Mouse (Mus musculus): Measurements from ENCODE around the gene Atp6v1g2. TPM values are rescaled to one million over a fixed set of nuclear protein-coding genes. Genes with fewer than 3 reads are reported as not detected.
A peak's percentile ranks its signal among the peaks of the same experiment; 100 is the strongest.

Atp6v1g2 gene
- polyA plus RNA-seq, 1 experiment from 2014 or later = 3.0 TPM

DNA sequence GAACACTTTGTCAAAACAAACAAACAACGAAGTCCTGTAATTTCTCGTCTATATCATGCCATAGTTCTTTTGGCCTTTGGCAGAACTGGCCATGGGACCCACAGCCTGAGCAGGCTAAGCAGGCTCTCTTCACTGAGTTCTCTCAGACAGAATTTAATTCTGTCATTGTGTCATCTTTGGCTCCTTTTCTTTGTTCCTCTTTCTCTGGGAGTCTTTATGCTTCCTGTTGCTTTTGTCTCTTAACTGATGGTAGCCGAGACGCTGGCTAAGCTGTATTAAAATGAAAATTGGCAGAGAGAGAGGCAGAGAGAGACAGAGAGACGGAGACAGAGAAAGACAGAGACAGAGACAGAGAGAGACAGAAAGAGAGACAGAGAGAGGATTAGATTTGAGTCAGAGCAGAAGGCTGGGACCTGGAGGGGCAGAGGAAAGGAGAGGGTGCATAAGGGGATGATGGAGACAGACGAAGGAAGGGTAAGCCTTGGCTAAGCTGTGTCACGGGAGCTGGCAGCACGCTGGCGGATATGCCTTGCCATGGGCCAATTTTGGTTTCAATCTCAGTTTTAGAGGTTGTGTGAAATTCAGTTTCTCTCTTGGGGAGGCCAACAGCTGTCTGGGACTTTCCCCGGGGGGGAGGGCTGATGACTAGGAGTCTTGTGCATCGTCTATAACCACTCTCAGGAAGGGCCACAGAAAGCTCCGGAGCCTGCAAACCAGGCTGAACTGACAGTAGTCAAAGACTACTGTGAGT lies 23.5 kb upstream of the Atp6v1g2 start:
- no peaks in the 10 kb centered on the region for H3K9me3 ChIP-seq (ENCODE audit: control insufficient read depth, low read length)
- H3K4me3 ChIP-seq (ENCODE audit: low read depth, low read length) = no peak overlapping the region
- DNase-seq (ENCODE audit: low spot score) (no peak), ATAC-seq (ENCODE audit: low FRiP score, low TSS enrichment) (peak; percentile 34; the same call in 1 of the 2 replicates)
- no peaks in the 10 kb centered on the region for H3K36me3 ChIP-seq (ENCODE audit: control insufficient read depth, insufficient read depth, low read length)
- H3K27ac ChIP-seq (replicated peaks) = peak overlapping the region; percentile 66
- no peaks in the 10 kb centered on the region for H3K4me1 ChIP-seq (replicated peaks; ENCODE audit: control insufficient read depth, insufficient read depth)
- 73% methylated on average over 12 of the region's 12 CpGs for WGBS
- H3K9ac ChIP-seq (ENCODE audit: low read length) = no peak overlapping the region
- TF ChIP-seq CTCF (IDR thresholded peaks at IDR 0.05; ENCODE audit: low read depth) (no peak), EP300 (optimal IDR thresholded peaks at IDR 0.05) (no peak)
- no peak overlapping the region for H3K4me2 ChIP-seq (replicated peaks; ENCODE audit: low read depth)
- H3K27me3 ChIP-seq (ENCODE audit: control insufficient read depth, insufficient read depth, low read length) = no peaks in the 10 kb centered on the region

GRCm38 (mm10) chr17:35210593-35210992 lies 22.9 kb upstream of the Atp6v1g2 start:
- Histone ChIP-seq H3K4me3 (ENCODE audit: low read depth, low read length) (no peak overlapping the region), H3K36me3 (ENCODE audit: control insufficient read depth, insufficient read depth, low read length) (no peaks in the 10 kb centered on the region), H3K27ac (replicated peaks) (peak overlapping the region; percentile 66), H3K4me1 (replicated peaks; ENCODE audit: control insufficient read depth, insufficient read depth) (no peaks in the 10 kb centered on the region), H3K4me2 (replicated peaks; ENCODE audit: low read depth) (no peak overlapping the region), H3K9ac (ENCODE audit: low read length) (no peak overlapping the region), H3K27me3 (ENCODE audit: control insufficient read depth, insufficient read depth, low read length) (no peaks in the 10 kb centered on the region), H3K9me3 (ENCODE audit: control insufficient read depth, low read length) (no peaks in the 10 kb centered on the region)
- TF ChIP-seq CTCF (IDR thresholded peaks at IDR 0.05; ENCODE audit: low read depth) (no peak), EP300 (optimal IDR thresholded peaks at IDR 0.05) (no peak)
- WGBS = 40% methylated on average over 3 of the region's 3 CpGs
- ATAC-seq (ENCODE audit: low FRiP score, low TSS enrichment) (peak; percentile 88), DNase-seq (ENCODE audit: low spot score) (no peak)

GRCm38 (mm10) chr17:35213071-35213470 lies 20.4 kb upstream of the Atp6v1g2 start:
- DNase-seq (ENCODE audit: low spot score) (no peak), ATAC-seq (ENCODE audit: low FRiP score, low TSS enrichment) (no peak)
- Histone ChIP-seq H3K36me3 (ENCODE audit: control insufficient read depth, insufficient read depth, low read length) (no peaks in the 10 kb centered on the region), H3K4me1 (replicated peaks; ENCODE audit: control insufficient read depth, insufficient read depth) (no peaks in the 10 kb centered on the region), H3K9ac (ENCODE audit: low read length) (no peak overlapping the region), H3K4me2 (replicated peaks; ENCODE audit: low read depth) (no peak overlapping the region), H3K9me3 (ENCODE audit: control insufficient read depth, low read length) (no peaks in the 10 kb centered on the region), H3K27ac (replicated peaks) (no peak overlapping the region), H3K4me3 (ENCODE audit: low read depth, low read length) (no peak overlapping the region), H3K27me3 (ENCODE audit: control insufficient read depth, insufficient read depth, low read length) (no peaks in the 10 kb centered on the region)
- WGBS = 90% methylated on average over 5 of the region's 5 CpGs
- TF ChIP-seq CTCF (IDR thresholded peaks at IDR 0.05; ENCODE audit: low read depth) (no peak), EP300 (optimal IDR thresholded peaks at IDR 0.05) (no peak)

DNA sequence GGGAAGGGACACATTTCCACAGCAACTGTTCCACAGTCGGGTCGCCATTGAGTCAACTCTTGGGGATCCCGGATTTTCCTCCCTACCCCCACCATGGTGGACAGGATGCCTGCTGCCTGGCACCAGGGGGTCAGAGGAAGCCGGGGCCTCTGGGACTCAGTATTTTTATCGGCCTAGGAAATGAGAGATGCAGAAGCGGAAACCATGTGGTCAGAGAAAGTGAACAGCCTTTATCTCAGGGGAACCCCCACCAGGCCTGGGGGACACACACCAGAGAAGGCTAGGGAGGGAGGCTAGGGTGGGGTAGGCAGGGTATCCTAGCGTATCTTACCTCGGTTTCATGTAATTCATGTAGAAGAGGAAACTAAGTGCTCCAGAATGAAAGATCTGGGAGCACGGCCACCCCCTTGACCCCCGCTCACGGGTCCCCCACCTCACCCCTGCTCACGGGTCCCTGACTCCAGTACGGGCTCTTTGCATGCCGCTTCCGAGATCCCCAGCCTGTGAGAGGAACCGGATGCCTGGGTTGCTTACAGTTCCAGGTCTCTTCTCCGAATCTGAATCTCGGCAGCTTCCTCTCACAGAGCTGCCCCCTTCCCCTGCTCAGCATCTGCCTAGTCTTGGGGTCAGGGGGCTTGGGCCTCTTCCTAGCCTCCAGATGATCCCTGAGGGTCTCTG lies 14.8 kb upstream of the Atp6v1g2 start:
- WGBS = 77% methylated on average over 18 of the region's 18 CpGs
- no peaks in the 10 kb centered on the region for H3K27me3 ChIP-seq (ENCODE audit: control insufficient read depth, insufficient read depth, low read length)
- TF ChIP-seq EP300 (optimal IDR thresholded peaks at IDR 0.05) (no peak), CTCF (IDR thresholded peaks at IDR 0.05; ENCODE audit: low read depth) (no peak)
- H3K4me1 ChIP-seq (replicated peaks; ENCODE audit: control insufficient read depth, insufficient read depth) = no peaks in the 10 kb centered on the region
- H3K36me3 ChIP-seq (ENCODE audit: control insufficient read depth, insufficient read depth, low read length) = no peaks in the 10 kb centered on the region
- no peak overlapping the region for H3K4me3 ChIP-seq (ENCODE audit: low read depth, low read length)
- DNase-seq (ENCODE audit: low spot score) (no peak), ATAC-seq (ENCODE audit: low FRiP score, low TSS enrichment) (no peak; the same call in 1 of the 2 replicates)
- H3K4me2 ChIP-seq (replicated peaks; ENCODE audit: low read depth) = no peak overlapping the region
- no peak overlapping the region for H3K9ac ChIP-seq (ENCODE audit: low read length)
- no peaks in the 10 kb centered on the region for H3K9me3 ChIP-seq (ENCODE audit: control insufficient read depth, low read length)
- no peak overlapping the region for H3K27ac ChIP-seq (replicated peaks)

GRCm38 (mm10) chr17:35219601-35220041 lies 13.8 kb upstream of the Atp6v1g2 start:
- DNase-seq (ENCODE audit: low spot score) (no peak), ATAC-seq (ENCODE audit: low FRiP score, low TSS enrichment) (no peak)
- Histone ChIP-seq H3K9me3 (ENCODE audit: control insufficient read depth, low read length) (no peaks in the 10 kb centered on the region), H3K27me3 (ENCODE audit: control insufficient read depth, insufficient read depth, low read length) (no peaks in the 10 kb centered on the region), H3K9ac (ENCODE audit: low read length) (no peak overlapping the region), H3K4me2 (replicated peaks; ENCODE audit: low read depth) (no peak overlapping the region), H3K4me3 (ENCODE audit: low read depth, low read length) (no peak overlapping the region), H3K36me3 (ENCODE audit: control insufficient read depth, insufficient read depth, low read length) (no peaks in the 10 kb centered on the region), H3K4me1 (replicated peaks; ENCODE audit: control insufficient read depth, insufficient read depth) (no peaks in the 10 kb centered on the region), H3K27ac (replicated peaks) (no peak overlapping the region)
- 62% methylated on average over 6 of the region's 6 CpGs for WGBS
- TF ChIP-seq EP300 (optimal IDR thresholded peaks at IDR 0.05) (no peak), CTCF (IDR thresholded peaks at IDR 0.05; ENCODE audit: low read depth) (no peak)

All from stomach, postnatal 0 days (tissue).